Mouse (Mus musculus) inflammation-experienced regulatory T-cells, adult 6 months (primary cell): ENCODE measurements around the gene Tank. TPM values are rescaled to one million over a fixed set of nuclear protein-coding genes. Genes with fewer than 3 reads are reported as not detected.

Source experiments
- ATAC-seq: one replicate; pipeline ENCODE4 v1.8.0; 2017
- polyA plus RNA-seq, 3 experiments: library from polyadenylated mRNA; unstranded; fragments of 100-300 nt; shearing (Covaris generic); gene quantifications; one replicate each; pipeline ENCODE4 v1.2.1; 2017

Gene Tank
- polyA plus RNA-seq, 3 experiments from 2014 or later = 245 to 330 (median 251) TPM

- peak; percentile 71 for ATAC-seq
Observed at GRCm38 (mm10) chr2:61656421-61657411, 78.3 kb downstream of the Tank start.

- no peak for ATAC-seq
Observed at GRCm38 (mm10) chr2:61659254-61659653, 80.9 kb downstream of the Tank start.

- ATAC-seq = no peak
Observed at GRCm38 (mm10) chr2:61662833-61663232, 84.4 kb downstream of the Tank start.

GRCm38 (mm10) chr2:61663573-61664241 is 85.3 kb downstream of the Tank start:
- no peak for ATAC-seq

- ATAC-seq = no peak
Observed at GRCm38 (mm10) chr2:61667420-61667819, 89.0 kb downstream of the Tank start.

GRCm38 (mm10) chr2:61668260-61668659 is 89.9 kb downstream of the Tank start:
- peak; percentile 74 for ATAC-seq

GRCm38 (mm10) chr2:61674555-61674954 is 96.2 kb downstream of the Tank start:
- no peak for ATAC-seq

- no peak for ATAC-seq
Observed at GRCm38 (mm10) chr2:61681572-61681971, 103.2 kb downstream of the Tank start.

- ATAC-seq = no peak
Observed at GRCm38 (mm10) chr2:61686533-61686932, 108.1 kb downstream of the Tank start.

- no peak for ATAC-seq
Observed at GRCm38 (mm10) chr2:61689086-61689485, 110.7 kb downstream of the Tank start.

Other genes starting within 250 kb of the Tank start
- gene Psmd14, start 133.1 kb downstream of the Tank start, polyA plus RNA-seq = 100 to 1,000 TPM; 202 to 261 (median 206) TPM
- gene Tbr1, start 224.3 kb downstream of the Tank start, polyA plus RNA-seq = not detected